Mouse (Mus musculus) olfactory bulb, adult 2 months (tissue): Measurements from ENCODE around the gene Ern1.

Source experiments
- CTCF ChIP-seq: fragments of 200-500 bp; IDR thresholded peaks from 2 replicates; pipeline ENCODE4 v1.5.1; 2012; ENCODE audit warnings: low read depth, mild to moderate bottlenecking, low read length, moderate library complexity; ENCODE audit not compliant: insufficient read depth
- POLR2A ChIP-seq: fragments of 200-500 bp; IDR thresholded peaks from 2 replicates; pipeline ENCODE4 v1.6.1; 2012; ENCODE audit warnings: mild to moderate bottlenecking, low read depth, low read length, moderate library complexity; ENCODE audit not compliant: insufficient read depth

- TF ChIP-seq POLR2A (no peak), CTCF (no peak)
Observed at GRCm38 (mm10) chr11:106355382-106356128, 132.1 kb downstream of the Ern1 start.
